Mouse (Mus musculus) olfactory bulb, adult 2 months (tissue): ENCODE results near the gene Zfp536.

Experiments used
- CTCF ChIP-seq: fragments of 200-500 bp; IDR thresholded peaks from 2 replicates; pipeline ENCODE4 v1.5.1; 2012; ENCODE audit warnings: low read depth, mild to moderate bottlenecking, low read length, moderate library complexity; ENCODE audit not compliant: insufficient read depth
- POLR2A ChIP-seq: fragments of 200-500 bp; IDR thresholded peaks from 2 replicates; pipeline ENCODE4 v1.6.1; 2012; ENCODE audit warnings: mild to moderate bottlenecking, low read depth, low read length, moderate library complexity; ENCODE audit not compliant: insufficient read depth

DNA sequence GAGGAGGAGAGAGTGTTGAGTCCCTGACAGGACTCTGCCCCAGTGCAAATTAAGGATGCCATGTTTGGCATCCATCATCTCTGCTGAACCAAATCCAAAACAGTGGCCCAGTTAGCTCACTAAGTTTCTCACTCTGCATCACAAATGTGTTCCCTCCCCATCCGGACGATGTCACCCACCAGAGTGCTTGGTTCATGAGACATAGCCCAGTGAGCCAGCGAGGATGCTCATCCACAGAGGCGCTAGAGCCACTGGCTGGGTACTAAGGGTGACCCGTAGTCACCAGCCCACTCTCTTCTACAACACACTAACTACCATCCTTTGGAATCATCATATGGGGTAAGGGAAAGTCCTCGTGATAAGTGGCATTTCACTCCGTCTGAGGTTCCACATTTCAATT is 56.4 kb downstream of the Zfp536 start:
- TF ChIP-seq POLR2A (no peak), CTCF (no peak)
